Comparison of ENCODE assay signal across 9 mouse cellular contexts in genomic region chr5:89701241-89702007, GRCm38 (mm10).
DNase-seq lines count a peak whose midpoint lies in the region; ATAC-seq and TF ChIP-seq lines count a peak whose summit lies in the region.
"Had no signal": no experiment of that assay in that cellular context is flagged by ENCODE, and none has a peak within 500 bp of the region (broad histone marks: within the 10 kb centered on the region; RNA-seq: fewer than 3 reads in every experiment).

No protein-coding gene starts in this region.

- H3K4me2 ChIP-seq in limb, embryonic 14.5 days (replicated peaks; ENCODE audit: low read depth, low read length, severe bottlenecking), result no peak overlapping the region

- no peak for ATAC-seq in limb, embryonic 14.5 days (ENCODE audit: low FRiP score, low read depth)
- no peak for ATAC-seq in megakaryocyte progenitor cell, adult 5-6 weeks (replicated peaks; ENCODE audit: poor library complexity)

- peaks cover 8% of the 10 kb centered on the region for H3K36me3 ChIP-seq in limb, embryonic 14.5 days (ENCODE audit: control insufficient read depth, insufficient read depth, low read length)
- no peaks in the 10 kb centered on the region for H3K36me3 ChIP-seq in limb, embryonic 10.5 days
- H3K36me3 ChIP-seq: G1E had no signal

- H3K4me1 ChIP-seq in limb, embryonic 14.5 days (ENCODE audit: control insufficient read depth, insufficient read depth, low read length), result 0 out of 2 replicates have a peak, but pooled peaks cover 4% of the 10 kb centered on the region
- no peaks in the 10 kb centered on the region for H3K4me1 ChIP-seq in limb, embryonic 10.5 days

- no peak overlapping the region for H3K27ac ChIP-seq in limb, embryonic 14.5 days (replicated peaks; ENCODE audit: low read depth, low read length)
- no peak overlapping the region for H3K27ac ChIP-seq in limb, embryonic 10.5 days
- H3K27ac ChIP-seq in left cerebral cortex, adult 2 months, result no peak overlapping the region

- no peaks in the 10 kb centered on the region for H3K9me3 ChIP-seq in limb, embryonic 14.5 days (ENCODE audit: control insufficient read depth, low read length)
- H3K9me3 ChIP-seq in limb, embryonic 10.5 days (replicated peaks), result no peaks in the 10 kb centered on the region

- DNase-seq in limb, embryonic 14.5 days (ENCODE audit: low spot score), result peak; percentile 61
- DNase-seq in limb, embryonic 10.5 days (ENCODE audit: low spot score), result no peak
- peak; percentile 97 for DNase-seq in cerebellum, postnatal 10 days
- DNase-seq in heart, postnatal 14 days, result peak; percentile 56 to 65
- peak; percentile 56 to 69 for DNase-seq in left cerebral cortex, adult 2 months (ENCODE audit: extremely low spot score in 1 of 2, low spot score in 2 of 2)
- DNase-seq in ovary, postnatal 36 days (ENCODE audit: low spot score), result peak; percentile 59
- DNase-seq in spleen, postnatal 10 days (ENCODE audit: low spot score in 2 of 2), result no peak

- 75% methylated on average over 9 of the region's 9 CpGs for WGBS in limb, embryonic 14.5 days
- 92% methylated on average over 9 of the region's 9 CpGs for WGBS in limb, embryonic 10.5 days

- H3K9ac ChIP-seq in limb, embryonic 14.5 days (ENCODE audit: low read depth, low read length, severe bottlenecking), result no peak overlapping the region

- TF ChIP-seq POLR2A in limb, embryonic 14.5 days (IDR thresholded peaks at IDR 0.05; ENCODE audit: borderline replicate concordance, extremely low read depth, insufficient read depth, insufficient read length), result no peak

- no peak overlapping the region for H3K4me3 ChIP-seq in limb, embryonic 14.5 days (replicated peaks; ENCODE audit: low read length)
- H3K4me3 ChIP-seq in limb, embryonic 10.5 days, result no peak overlapping the region
- H3K4me3 ChIP-seq in left cerebral cortex, adult 2 months, result no peak overlapping the region

- intact Hi-C loops in heart, postnatal 14 days (cut with DNase I), result no loop called here
- intact Hi-C loops in left cerebral cortex, adult 2 months (cut with DNase I), result no loop called here

- no peaks in the 10 kb centered on the region for H3K27me3 ChIP-seq in limb, embryonic 14.5 days (ENCODE audit: control insufficient read depth, insufficient read depth, low read length)
- no peaks in the 10 kb centered on the region for H3K27me3 ChIP-seq in limb, embryonic 10.5 days (ENCODE audit: low read depth, poor library complexity, severe bottlenecking)

- no peak for TF ChIP-seq CTCF in left cerebral cortex, adult 2 months (IDR thresholded peaks at IDR 0.05)

Comparison
In these comparisons a context has a peak if more than half of its experiments do, and no peak if none do; other contexts are left out.
1. DNase-seq: peak in limb, embryonic 14.5 days (single experiment), cerebellum, postnatal 10 days (2 of 2), heart, postnatal 14 days (2 of 2), left cerebral cortex, adult 2 months (2 of 2) and ovary, postnatal 36 days (single experiment); none in limb, embryonic 10.5 days (single experiment) and spleen, postnatal 10 days (0 of 2).